Mouse (Mus musculus) forebrain, embryonic 13.5 days (tissue): ENCODE data around the gene Atg16l2. TPM values are rescaled to one million over a fixed set of nuclear protein-coding genes. Genes with fewer than 3 reads are reported as not detected.

Source experiments
- ATAC-seq: fragments of 200-750 bp; cut with Nextera tagmentation; 2 replicates; pipeline ENCODE4 v1.8.0; 2017
- H3K27ac ChIP-seq: fragments of 300-500 bp; sonication (generic); 2 replicates; pipeline ENCODE4 v1.5.1; 2015; ENCODE audit warnings: inconsistent platforms, mild to moderate bottlenecking, moderate library complexity
- H3K27me3 ChIP-seq: fragments of 300-500 bp; sonication (generic); 2 replicates; pipeline ENCODE4 v1.6.1; 2015; ENCODE audit warnings: mild to moderate bottlenecking, inconsistent platforms
- H3K36me3 ChIP-seq: fragments of 300-500 bp; sonication (generic); 2 replicates; pipeline ENCODE4 v1.6.1; 2015; ENCODE audit warnings: mild to moderate bottlenecking, inconsistent platforms; ENCODE audit not compliant: poor library complexity, severe bottlenecking
- H3K4me1 ChIP-seq: fragments of 300-500 bp; sonication (generic); 2 replicates; pipeline ENCODE4 v1.6.1; 2015; ENCODE audit warnings: inconsistent platforms
- H3K4me2 ChIP-seq: fragments of 300-500 bp; sonication (generic); 2 replicates; pipeline ENCODE4 v1.6.1; 2015; ENCODE audit warnings: inconsistent platforms, mild to moderate bottlenecking, moderate library complexity
- H3K4me3 ChIP-seq: fragments of 300-500 bp; sonication (generic); 2 replicates; pipeline ENCODE4 v1.5.1; 2015; ENCODE audit warnings: mild to moderate bottlenecking, inconsistent platforms
- H3K9ac ChIP-seq: fragments of 300-500 bp; sonication (generic); 2 replicates; pipeline ENCODE4 v1.6.1; 2015; ENCODE audit warnings: mild to moderate bottlenecking, inconsistent platforms
- H3K9me3 ChIP-seq: fragments of 300-500 bp; sonication (generic); replicated peaks from 2 replicates; pipeline ENCODE4 v1.6.1; 2016; ENCODE audit warnings: inconsistent platforms
- WGBS: fragments of 180-500 bp; shearing (Covaris S2); methylation state at CpG from one replicate; pipeline ENCODE4 v1.1.7; 2015; 5-methylcytosine and 5-hydroxymethylcytosine counted together
- polyA plus RNA-seq: library from polyadenylated mRNA; unstranded; fragments of >200 nt; fragmentation: Nextera tagmentation; extraction: Ambion mirVana; gene quantifications from 2 replicates; pipeline ENCODE4 v1.2.1, GENCODE M21; 2015

Gene Atg16l2
- 14.4 and 14.5 TPM in 2 replicates for polyA plus RNA-seq

DNA sequence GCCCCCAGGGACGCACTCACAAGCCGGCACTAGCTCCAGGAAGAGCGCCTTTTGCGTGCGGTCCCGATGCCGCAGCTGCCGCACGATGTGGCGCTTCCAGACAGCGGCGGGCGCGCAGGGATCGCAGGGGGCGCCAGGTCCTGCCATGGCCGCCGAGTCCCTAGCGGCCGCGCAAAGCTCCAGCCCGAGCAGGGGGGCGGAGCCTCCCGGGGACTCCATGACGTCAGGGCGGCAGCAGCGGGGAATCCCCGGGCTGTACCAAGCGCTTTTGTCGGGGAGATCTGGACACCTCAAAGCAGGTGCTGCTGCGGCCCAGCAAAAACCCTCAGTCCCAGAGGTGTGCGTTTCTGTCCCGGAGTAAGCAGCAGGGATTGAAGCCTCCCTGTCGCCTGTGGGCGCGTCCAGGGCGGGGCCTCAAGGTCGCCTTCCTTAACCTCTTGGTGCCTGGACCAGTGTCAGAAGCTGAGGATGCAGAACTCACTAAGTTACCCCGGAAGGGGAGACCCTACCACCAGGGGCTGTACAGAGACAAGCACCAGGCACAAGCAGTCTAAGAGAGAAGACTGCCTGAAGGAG, at the start of gene Atg16l2:
Atg16l2 (minus strand) TSS at position 371 of the 576 bp plus-strand sequence.
- H3K9me3 ChIP-seq: no peaks in the 10 kb centered on the region
- peak within 1 kb of the TSS; percentile 77 for H3K9ac ChIP-seq
- peak within 1 kb of the TSS; percentile 41 for H3K27ac ChIP-seq
- H3K36me3 ChIP-seq: no peaks in the 10 kb centered on the region
- ATAC-seq: peak; percentile 96
- WGBS: 0% methylated on average over 38 of the region's 39 CpGs
- H3K27me3 ChIP-seq: peaks cover 30% of the 10 kb centered on the region
- H3K4me1 ChIP-seq: peaks cover 22% of the 10 kb centered on the region
- peak within 1 kb of the TSS; percentile 92 for H3K4me2 ChIP-seq
- peak within 1 kb of the TSS; percentile 70 for H3K4me3 ChIP-seq

- no peak for ATAC-seq
- H3K4me1 ChIP-seq: peaks cover 14% of the 10 kb centered on the region
- peaks cover 24% of the 10 kb centered on the region for H3K27me3 ChIP-seq
- H3K9ac ChIP-seq: no peak overlapping the region
- H3K4me3 ChIP-seq: no peak overlapping the region
- H3K36me3 ChIP-seq: no peaks in the 10 kb centered on the region
- WGBS: 13% methylated on average over 2 of the region's 2 CpGs
- no peaks in the 10 kb centered on the region for H3K9me3 ChIP-seq
- no peak overlapping the region for H3K4me2 ChIP-seq
- no peak overlapping the region for H3K27ac ChIP-seq
Measured at GRCm38 (mm10) chr7:101349861-101350260, 47.8 kb upstream of the Atg16l2 start.

DNA sequence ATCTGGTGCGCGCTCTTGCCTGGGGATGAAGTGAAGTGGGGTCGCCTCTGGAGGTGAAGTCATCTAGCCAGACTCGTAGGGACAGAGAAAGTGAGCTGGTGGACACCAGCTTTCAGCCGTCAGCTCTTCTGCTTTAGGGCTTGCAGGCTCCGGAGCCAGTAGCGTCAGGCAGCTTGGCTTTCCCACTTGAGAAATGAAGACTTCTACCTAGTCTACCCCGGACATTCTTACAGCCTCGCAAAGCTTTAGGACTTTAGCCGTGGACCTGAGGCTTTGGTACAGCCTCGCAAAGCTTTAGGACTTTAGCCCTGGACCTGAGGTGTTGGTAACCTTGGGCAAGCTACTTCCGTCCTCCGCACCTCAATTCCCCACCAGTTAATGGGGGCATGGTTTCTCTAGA, 46.3 kb upstream of the Atg16l2 start:
- ATAC-seq: no peak
- peak overlapping the region; percentile 54 for H3K4me3 ChIP-seq

GRCm38 (mm10) chr7:101347767-101348270, 45.8 kb upstream of the Atg16l2 start, which contains the start of gene Arap1:
Arap1 (plus strand) TSS chr7:101348067.
- peak within 1 kb of the TSS; percentile 54 for H3K4me3 ChIP-seq
- peaks cover 14% of the 10 kb centered on the region for H3K4me1 ChIP-seq
- H3K27ac ChIP-seq: no peak within 1 kb of the TSS
- H3K4me2 ChIP-seq: peak within 1 kb of the TSS; percentile 95
- H3K27me3 ChIP-seq: peaks cover 24% of the 10 kb centered on the region
- ATAC-seq: peak; percentile 85
- H3K9ac ChIP-seq: peak within 1 kb of the TSS; percentile 62
- no peaks in the 10 kb centered on the region for H3K9me3 ChIP-seq
- under 1% methylated on average over 31 of the region's 35 CpGs for WGBS
- no peaks in the 10 kb centered on the region for H3K36me3 ChIP-seq

More for the DNA sequence above, 46.3 kb upstream of the Atg16l2 start:
- Histone ChIP-seq H3K4me2 (peak overlapping the region; percentile 95), H3K36me3 (no peaks in the 10 kb centered on the region), H3K27me3 (peaks cover 24% of the 10 kb centered on the region), H3K27ac (no peak overlapping the region), H3K9me3 (no peaks in the 10 kb centered on the region), H3K9ac (peak overlapping the region; percentile 62), H3K4me1 (peaks cover 14% of the 10 kb centered on the region)
- 4% methylated on average over 13 of the region's 13 CpGs for WGBS

GRCm38 (mm10) chr7:101346991-101347390, 44.9 kb upstream of the Atg16l2 start:
- H3K4me1 ChIP-seq: peaks cover 14% of the 10 kb centered on the region
- H3K27me3 ChIP-seq: peaks cover 24% of the 10 kb centered on the region
- no peak overlapping the region for H3K4me3 ChIP-seq
- H3K27ac ChIP-seq: no peak overlapping the region
- no peaks in the 10 kb centered on the region for H3K9me3 ChIP-seq
- no peak overlapping the region for H3K4me2 ChIP-seq
- no peak overlapping the region for H3K9ac ChIP-seq
- H3K36me3 ChIP-seq: no peaks in the 10 kb centered on the region
- 75% methylated on average over 2 of the region's 2 CpGs for WGBS
- no peak for ATAC-seq

GRCm38 (mm10) chr7:101344892-101345291, 42.8 kb upstream of the Atg16l2 start:
- H3K4me3 ChIP-seq: no peak overlapping the region
- H3K4me1 ChIP-seq: peaks cover 14% of the 10 kb centered on the region
- ATAC-seq: no peak
- 75% methylated on average over 4 of the region's 4 CpGs for WGBS
- peaks cover 17% of the 10 kb centered on the region for H3K27me3 ChIP-seq
- H3K9me3 ChIP-seq: no peaks in the 10 kb centered on the region
- H3K4me2 ChIP-seq: no peak overlapping the region
- H3K27ac ChIP-seq: no peak overlapping the region
- no peaks in the 10 kb centered on the region for H3K36me3 ChIP-seq
- H3K9ac ChIP-seq: no peak overlapping the region

- no peak overlapping the region for H3K9ac ChIP-seq
- H3K9me3 ChIP-seq: no peaks in the 10 kb centered on the region
- no peaks in the 10 kb centered on the region; the same call in 1 of the 2 replicates for H3K27me3 ChIP-seq
- no peaks in the 10 kb centered on the region for H3K36me3 ChIP-seq
- no peak overlapping the region for H3K27ac ChIP-seq
- WGBS: 81% methylated on average over 7 of the region's 7 CpGs
- no peak overlapping the region for H3K4me2 ChIP-seq
- no peak overlapping the region for H3K4me3 ChIP-seq
- H3K4me1 ChIP-seq: peaks cover 8% of the 10 kb centered on the region
- no peak for ATAC-seq
Measured at GRCm38 (mm10) chr7:101343135-101343534, 41.1 kb upstream of the Atg16l2 start.

GRCm38 (mm10) chr7:101341405-101341804, 39.4 kb upstream of the Atg16l2 start:
- Histone ChIP-seq H3K27me3 (no peaks in the 10 kb centered on the region), H3K36me3 (no peaks in the 10 kb centered on the region), H3K4me3 (no peak overlapping the region), H3K27ac (no peak overlapping the region), H3K4me2 (no peak overlapping the region), H3K9me3 (no peaks in the 10 kb centered on the region), H3K4me1 (no peaks in the 10 kb centered on the region), H3K9ac (no peak overlapping the region)
- WGBS: 65% methylated on average over 6 of the region's 6 CpGs
- ATAC-seq: no peak

- WGBS: 87% methylated on average over 3 of the region's 3 CpGs
- Histone ChIP-seq H3K27ac (no peak overlapping the region), H3K4me1 (no peaks in the 10 kb centered on the region), H3K4me3 (no peak overlapping the region), H3K27me3 (no peaks in the 10 kb centered on the region), H3K9me3 (no peaks in the 10 kb centered on the region), H3K9ac (no peak overlapping the region), H3K4me2 (no peak overlapping the region), H3K36me3 (no peaks in the 10 kb centered on the region)
- ATAC-seq: no peak
Measured at GRCm38 (mm10) chr7:101337401-101337800, 35.4 kb upstream of the Atg16l2 start.

- Histone ChIP-seq H3K4me2 (no peak overlapping the region), H3K36me3 (no peaks in the 10 kb centered on the region), H3K27me3 (no peaks in the 10 kb centered on the region), H3K9ac (no peak overlapping the region), H3K4me3 (no peak overlapping the region), H3K9me3 (no peaks in the 10 kb centered on the region), H3K27ac (no peak overlapping the region), H3K4me1 (no peaks in the 10 kb centered on the region)
- WGBS: 86% methylated on average over 3 of the region's 3 CpGs
- ATAC-seq: no peak
Measured at GRCm38 (mm10) chr7:101336686-101337085, 34.6 kb upstream of the Atg16l2 start.

DNA sequence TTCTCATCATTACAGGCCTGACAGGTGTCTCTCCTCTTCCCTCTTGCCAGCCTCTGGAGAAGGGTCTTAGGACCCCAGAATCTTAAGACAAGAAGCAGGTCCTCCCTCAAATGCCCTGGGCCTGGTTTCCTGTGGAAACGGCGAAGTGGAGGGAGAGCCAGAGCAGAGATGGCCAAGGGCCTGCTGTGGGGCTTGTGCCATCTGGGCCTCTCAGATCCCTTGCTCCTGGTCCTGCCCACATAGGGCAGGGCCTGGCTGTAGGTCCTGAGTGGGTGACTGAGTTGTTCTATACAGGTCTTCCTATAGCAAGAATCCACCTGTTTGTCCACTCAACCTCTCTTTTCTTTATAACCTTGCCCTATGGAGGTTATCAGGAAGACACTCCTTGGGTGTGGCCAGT, 33.2 kb upstream of the Atg16l2 start:
- no peaks in the 10 kb centered on the region for H3K27me3 ChIP-seq
- H3K9me3 ChIP-seq: no peaks in the 10 kb centered on the region
- H3K4me2 ChIP-seq: no peak overlapping the region
- no peak overlapping the region for H3K27ac ChIP-seq
- no peaks in the 10 kb centered on the region for H3K36me3 ChIP-seq
- H3K4me3 ChIP-seq: no peak overlapping the region
- H3K9ac ChIP-seq: no peak overlapping the region
- ATAC-seq: no peak
- 93% methylated on average over 2 of the region's 2 CpGs for WGBS
- H3K4me1 ChIP-seq: no peaks in the 10 kb centered on the region

GRCm38 (mm10) chr7:101332045-101332831, 30.2 kb upstream of the Atg16l2 start:
- H3K36me3 ChIP-seq: no peaks in the 10 kb centered on the region
- H3K4me3 ChIP-seq: no peak overlapping the region
- no peak overlapping the region for H3K4me2 ChIP-seq
- H3K9me3 ChIP-seq: no peaks in the 10 kb centered on the region
- no peak overlapping the region for H3K27ac ChIP-seq
- H3K4me1 ChIP-seq: peaks cover 16% of the 10 kb centered on the region
- no peak overlapping the region for H3K9ac ChIP-seq
- no peak for ATAC-seq
- WGBS: 89% methylated on average over 5 of the region's 5 CpGs
- no peaks in the 10 kb centered on the region for H3K27me3 ChIP-seq
